Mouse (Mus musculus) heart, adult 9 months (tissue): ENCODE data around the gene Zzef1.

Experiments used
- DNase-seq, 2 experiments: peaks; one replicate each; pipeline ENCODE4 v3.0.0; 2022; ENCODE audit warnings: low spot score in 2 of 2

Zzef1 gene

DNA sequence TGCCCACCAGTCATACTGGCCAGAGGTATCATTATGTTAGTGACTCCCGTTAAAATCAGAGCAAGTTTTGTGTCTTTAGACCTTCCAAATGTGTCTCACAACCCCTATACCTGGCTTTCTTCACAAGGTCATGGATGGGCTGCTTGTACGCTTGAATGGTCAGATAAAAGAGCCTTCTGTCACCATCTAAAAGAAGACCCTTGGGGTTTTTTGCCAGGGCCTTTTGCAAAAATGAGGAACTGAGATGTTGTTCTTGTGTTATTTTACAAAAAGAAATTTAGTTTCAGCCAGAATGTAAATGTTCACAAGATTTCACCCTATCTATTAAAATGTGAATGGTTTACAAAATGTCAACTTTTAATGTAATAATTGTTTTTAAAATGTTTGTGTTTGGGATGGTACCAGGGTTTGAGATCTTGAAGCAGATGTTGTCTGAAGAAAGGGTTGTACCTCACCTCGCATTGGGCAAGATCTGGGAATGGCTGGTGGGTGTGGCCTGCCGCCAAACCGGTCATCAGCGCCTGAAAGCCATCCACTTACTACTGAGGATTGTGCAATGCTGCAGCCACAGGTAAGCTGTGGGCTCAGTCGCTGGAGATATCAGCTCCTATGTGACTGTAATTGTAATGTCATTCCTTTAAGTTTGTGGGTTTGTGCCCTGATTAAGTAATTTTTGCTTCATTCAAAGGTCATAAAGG, 121.4 kb downstream of the Zzef1 start:
- no peak for DNase-seq

DNA sequence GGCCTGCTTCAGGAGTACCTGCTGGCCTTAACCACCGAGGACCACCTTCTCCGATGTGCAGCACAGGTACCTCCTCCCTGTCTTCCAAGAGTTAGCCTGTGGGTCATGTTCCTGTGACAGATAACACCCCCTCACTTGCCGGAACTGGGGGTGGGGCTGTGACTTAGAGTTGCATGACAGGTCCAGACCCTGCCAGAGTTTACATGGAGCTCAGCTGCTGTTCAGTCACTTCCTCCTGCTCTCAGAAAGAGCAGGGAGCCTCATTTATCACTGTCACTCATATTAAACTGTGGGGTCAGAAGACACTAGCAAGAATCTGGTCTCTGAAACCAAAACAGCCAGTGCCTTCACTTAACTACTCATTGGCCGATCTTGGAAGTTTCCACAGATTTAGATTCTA, 127.1 kb downstream of the Zzef1 start:
- no peak for DNase-seq

DNA sequence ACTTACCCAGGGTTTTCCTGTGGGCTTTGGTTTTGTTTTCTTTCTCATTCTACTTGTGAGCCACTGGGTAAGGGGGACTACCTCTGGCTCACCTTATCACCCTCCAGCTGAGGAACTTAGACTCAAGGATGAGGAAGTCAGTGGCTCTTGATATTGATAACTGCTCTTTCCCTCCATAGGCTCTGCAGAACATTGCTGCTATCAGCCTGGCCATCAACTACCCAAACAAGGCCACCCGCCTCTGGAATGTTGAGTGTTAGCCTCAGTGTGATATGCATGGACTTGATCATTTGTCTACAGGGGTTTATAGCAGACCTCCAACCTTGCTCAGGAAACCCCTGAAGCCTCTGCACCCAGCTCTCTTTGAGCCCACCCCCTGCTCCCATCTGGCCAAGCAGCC, 128.4 kb downstream of the Zzef1 start:
- DNase-seq = no peak

DNA sequence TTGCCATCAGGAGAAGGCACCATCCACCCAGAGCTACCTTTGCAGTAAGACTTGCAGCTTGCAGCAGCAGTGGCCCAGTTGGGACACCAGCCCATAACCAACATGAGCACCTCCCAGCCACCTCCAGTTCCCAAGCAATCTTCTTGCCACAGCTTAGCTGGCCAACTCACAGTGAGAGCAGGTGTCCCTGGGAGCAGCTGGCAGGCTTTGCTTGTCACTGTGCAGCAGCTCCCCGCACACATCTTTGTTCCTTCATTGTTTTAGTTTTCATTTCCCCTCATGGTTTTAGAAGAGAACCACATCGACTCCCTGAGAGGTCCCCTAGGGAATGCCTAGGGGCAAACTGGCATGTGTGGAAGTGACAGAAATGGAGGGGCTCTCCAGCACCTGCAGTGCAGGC, 129.0 kb downstream of the Zzef1 start:
- DNase-seq = no peak

DNA sequence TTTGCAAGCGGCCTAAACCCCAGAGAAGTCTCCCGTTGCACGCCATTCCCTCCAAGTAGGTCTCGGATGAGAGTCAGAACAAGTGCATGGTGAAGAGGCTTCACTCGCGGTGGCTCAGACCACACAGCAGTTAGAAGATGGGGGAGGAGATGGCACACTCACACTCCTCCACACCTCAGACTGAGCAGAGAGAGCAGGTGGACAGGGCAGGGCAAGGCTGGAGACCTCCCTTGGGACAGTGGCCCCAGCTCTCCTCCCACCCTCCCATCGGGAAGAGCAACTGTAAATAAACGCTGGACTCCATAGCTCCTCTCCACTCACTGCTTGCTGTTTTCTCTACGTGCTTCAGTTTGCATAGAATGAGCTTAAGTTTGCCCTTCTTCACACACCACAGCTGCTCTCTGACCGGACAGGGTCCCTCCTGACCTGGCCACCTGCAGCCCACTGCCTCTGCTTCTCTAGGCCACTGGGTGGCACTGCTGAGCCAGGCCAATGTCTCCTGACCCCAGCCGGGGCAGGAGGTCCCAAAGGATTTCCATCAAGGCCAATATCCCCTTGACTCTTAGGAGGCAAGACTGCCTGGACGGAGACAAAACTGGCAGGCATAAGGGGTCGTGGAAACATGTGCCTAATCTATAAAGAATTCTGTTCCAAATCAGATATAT, 130.3 kb downstream of the Zzef1 start:
- peak; percentile 58 to 62 for DNase-seq

DNA sequence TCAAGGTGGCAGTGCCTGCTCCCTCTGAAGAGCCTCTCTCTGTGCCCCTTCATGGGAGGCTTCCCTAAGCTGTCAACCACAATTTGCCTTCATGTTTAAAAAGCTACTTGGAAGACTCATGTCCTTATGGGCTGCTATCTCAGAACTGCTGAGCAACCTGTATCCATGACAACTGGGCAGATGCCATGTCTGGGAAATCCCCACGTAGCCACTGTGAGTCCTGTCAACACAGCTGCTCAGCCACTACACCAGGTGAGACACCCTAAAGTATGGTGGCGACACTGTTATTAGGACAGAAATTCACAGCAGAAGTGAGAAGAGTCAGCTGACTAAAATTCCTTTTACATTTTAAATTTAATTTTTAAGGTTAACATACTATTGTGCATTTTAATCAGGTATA, 132.5 kb downstream of the Zzef1 start:
- DNase-seq = no peak

DNA sequence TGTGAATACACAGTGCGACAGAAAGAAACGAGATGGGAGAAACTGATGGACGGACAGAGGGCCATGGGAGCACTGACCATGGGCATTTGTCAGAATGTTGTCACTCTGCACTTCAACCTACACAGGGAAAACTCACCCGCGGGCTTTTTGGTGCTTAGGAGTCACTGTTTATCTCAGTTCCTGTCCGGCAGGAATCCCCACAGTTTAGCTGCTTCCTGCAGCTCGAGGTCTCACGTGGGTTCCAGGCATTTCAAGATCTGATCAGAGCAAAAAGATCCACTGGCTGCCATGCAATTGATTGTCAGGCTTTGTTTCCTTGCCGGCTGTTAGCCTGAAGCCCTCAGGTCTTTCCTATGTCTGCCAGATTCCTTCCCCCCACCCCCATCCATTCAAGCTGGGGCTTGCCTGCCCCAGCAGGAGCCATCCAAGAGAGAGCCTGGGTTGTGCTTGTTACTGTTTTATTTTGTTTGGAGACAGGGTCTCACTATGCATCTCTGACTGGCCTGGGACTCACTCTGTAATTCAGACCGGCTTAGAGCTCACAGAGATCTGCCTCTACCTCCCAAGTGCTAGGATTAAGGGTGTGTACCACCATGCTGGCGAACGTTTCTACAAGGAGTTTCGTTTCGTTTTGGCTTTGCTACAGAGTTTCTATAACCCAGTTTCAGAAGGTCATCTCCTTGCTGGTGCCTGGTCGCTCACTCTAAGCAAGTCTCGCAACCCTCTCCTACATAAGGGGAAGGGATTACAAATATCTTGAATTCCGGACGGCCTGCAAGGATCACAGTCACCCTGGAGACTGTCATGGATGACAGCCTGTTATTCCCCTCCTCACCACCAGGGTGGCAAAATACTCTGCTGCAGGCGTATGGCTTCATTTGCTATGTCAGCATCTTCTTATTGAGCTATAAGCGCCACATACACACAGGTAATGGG, 144.4 kb downstream of the Zzef1 start:
- peak; percentile 41 to 65 for DNase-seq

DNA sequence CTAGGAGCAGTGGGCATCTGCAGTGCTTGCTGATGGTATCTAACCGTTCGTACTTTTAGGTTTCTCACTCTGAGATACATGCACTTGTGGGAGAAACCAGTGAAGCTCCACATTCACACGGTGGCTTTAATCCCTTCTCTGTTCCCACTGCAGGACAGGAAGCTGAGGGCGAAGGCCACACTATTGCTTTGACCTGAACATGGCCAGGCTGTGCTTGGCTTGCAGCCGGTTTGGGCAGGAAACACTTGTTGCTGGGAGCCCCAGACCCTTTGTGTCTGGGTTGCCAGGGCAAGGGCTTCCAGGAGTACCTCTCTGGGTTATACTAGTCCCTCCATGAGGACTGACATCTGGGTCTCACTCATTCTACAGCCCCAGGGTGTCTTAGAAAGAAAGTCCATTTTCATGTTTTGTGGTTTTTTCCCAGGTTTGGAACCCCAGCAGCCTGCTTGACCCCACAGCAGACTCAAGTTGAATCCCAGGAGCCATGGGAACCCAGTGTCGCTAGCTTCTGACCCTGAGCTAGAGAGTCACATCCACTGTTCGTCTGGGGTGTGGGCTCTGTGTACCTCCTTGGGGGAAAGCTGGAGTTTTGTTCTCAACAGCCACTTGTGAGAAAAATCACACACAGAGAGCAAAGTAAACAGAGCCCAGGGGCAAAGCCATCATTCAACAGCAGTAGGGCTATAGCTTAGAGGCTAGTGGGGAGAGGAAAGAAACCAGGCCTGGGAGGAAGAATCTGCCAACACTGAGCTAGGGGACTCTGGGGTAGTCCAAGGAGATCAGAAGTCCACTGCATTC, 149.2 kb downstream of the Zzef1 start:
- DNase-seq = peak; percentile 25 to 59

DNA sequence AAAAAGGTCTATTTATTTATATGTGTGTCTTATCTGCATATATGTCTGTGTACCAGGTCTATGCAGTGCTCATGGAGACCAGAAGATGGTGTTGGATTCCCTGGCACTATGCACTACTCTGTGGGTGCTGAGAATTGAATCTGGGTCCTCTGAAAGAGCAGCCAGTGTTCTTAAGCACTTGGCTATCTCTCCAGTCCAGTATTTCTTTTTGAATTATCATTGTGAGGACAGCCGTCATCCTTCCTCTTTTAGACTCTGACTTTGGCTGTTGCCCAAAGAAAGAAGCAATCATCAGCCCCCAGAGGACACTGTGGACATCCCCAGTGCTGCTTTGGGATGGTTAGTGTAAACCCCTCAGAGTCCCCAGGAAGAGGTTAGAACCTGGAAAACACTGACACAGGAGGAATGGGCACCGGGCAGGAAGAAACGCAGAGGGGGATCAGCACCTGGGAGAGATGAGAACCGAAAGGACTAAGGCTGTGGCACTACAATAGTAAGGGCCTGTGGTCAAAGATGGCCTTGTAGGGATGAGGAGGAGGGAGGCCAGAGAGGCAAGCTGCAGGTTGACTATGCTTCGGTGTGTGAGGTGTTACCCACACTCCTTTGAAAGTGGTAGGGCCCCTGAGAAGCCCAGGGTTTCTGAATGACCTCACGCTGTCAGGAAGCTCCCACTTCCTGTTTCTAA, 150.0 kb downstream of the Zzef1 start:
- peak; percentile 61 to 74 for DNase-seq

DNA sequence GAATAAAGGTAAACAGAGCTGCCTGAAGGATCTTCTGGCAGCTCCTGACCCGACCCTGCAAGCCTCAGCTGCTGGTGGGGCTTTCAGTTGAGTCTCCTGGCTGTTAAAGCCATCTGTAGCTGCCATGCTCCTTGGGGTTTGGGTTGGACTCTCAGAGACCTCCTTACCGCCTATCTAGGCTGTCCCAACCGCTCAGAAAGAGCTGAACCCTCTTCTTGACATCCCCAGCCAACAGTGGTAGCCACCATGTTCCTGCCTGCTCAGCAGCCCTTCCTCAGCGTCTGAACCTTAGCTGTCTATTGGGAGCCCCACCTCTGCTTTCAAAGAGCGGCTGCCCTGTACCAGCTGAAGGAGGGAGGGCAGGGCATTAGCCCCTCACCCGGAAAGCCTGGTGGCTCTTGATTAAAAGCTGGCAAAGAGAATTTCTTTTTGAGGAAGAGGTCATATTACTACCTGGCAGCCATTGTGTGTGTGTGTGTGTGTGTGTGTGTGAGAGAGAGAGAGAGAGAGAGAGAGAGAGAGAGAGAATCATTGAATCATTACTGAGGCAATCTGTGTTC, 150.6 kb downstream of the Zzef1 start:
- DNase-seq = no peak

DNA sequence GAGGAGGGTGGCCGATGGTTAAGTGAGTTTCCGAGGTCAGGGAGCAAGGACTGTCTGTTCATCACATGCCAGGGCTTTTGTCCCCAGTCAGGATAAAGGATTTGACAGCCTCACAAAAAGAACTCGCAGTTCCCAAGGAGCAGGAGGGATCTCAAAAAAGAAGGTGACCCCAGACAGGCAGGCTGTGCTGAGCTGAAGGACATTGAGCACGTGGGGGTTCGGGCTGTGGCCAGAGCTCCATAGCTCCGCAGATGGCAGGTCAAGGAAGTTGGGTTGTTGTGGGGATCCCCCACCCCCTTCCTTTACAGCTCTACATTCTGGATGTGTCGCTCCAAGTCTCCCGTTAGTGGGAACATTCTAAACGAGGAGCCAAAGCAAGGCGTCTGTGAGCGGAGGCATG, 151.8 kb downstream of the Zzef1 start:
- DNase-seq = no peak

DNA sequence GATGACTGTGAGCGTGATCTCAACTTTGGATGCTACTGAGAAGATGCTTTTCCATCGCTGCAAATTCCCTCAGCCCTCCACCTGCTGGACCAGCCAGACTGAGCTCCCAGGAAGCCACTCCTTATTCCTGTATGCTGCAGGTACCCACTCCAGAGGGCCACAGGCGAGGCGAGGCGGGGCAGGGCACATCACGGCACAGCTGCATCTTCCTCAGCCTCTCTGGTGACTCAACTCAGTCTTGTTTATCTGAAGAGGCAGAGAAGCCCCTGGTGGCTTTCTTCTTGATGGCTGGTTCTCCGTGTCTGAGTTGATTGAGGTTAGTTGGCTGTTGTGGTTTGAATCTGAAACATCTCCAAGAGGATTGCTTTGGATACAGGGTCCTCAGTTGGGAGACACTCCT, 152.2 kb downstream of the Zzef1 start:
- DNase-seq = no peak

DNA sequence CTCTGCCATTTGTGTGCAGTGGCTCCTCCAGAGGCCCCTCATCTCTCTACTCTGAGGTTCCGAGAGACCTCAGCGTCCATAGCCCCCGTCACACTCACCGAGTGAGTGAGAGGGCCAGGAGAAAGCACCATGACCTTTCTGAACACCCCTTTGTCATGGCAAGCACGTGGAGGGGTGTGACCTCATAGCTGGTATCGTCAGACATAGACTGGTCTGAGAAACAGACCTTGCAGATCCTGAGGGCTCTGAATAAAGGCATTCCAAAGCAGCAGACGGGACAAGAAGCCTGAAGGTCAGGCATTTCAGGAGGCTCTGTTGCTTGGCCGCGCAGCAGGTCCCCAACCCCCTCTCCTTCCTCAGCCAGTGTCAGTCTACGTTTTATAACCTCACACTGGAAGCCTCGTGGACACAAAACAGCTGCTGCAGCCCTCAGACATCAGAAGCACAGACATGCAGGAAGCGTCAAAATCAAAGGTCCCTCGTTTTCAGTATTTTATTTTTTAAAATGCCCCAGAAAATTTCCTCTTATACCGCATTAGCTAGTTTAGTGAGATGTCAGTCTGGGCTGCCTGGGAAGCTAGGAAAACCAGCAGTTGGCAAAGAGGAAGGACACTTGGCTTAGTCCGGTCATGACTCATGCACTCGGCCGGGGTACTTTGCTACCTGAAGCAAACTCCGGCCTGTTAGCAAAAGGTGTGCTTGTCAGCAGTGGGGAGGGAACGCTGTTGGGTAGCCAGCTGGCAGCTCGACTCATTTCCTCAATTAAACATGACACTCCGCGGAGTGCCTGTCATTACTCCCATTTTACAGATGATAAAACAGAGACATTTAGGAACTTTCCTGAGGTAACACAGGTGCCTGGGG, 155.3 kb downstream of the Zzef1 start:
- peak in 1 of 2 experiments; percentile 24 for DNase-seq

DNA sequence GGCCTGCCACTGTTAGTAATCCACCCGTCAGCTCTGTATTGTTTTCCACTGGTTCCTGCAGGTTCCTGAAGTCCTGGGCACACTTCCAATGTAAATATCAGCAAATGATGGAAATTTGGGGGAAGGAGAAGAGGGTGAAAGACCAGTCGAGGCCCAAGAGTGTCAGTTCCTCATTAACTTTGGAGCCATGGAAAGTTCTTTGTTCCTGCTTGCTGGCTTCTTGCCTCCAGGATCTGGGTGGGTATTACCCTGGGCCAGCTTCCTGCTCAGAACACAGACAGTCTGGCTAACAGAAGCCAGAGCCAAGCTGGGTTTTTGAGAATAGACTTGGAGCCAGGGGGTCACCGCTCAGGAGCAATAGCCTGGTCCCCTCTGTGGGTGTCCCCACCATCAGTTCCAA, 156.2 kb downstream of the Zzef1 start:
- DNase-seq = peak; percentile 76 to 89

DNA sequence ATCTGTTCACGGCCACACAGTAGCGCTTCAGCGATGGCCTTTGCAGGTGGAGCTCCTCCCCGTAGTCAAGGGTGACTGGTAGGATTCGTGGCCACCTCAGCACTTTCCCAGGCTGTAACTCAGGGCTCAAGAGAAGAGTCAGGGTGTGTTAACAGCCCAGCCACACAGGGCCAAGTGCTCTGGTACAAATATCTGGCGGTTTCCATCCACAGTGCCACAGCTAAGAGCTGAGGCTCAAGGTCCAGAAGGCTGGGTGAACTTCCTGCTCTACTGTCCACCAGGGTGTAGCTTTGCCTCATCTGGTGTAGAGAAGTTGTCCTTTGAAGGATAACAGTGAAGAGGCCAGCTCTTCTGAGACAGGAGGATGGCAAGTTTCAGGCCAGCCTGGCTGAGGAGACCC, 156.7 kb downstream of the Zzef1 start:
- no peak for DNase-seq

DNA sequence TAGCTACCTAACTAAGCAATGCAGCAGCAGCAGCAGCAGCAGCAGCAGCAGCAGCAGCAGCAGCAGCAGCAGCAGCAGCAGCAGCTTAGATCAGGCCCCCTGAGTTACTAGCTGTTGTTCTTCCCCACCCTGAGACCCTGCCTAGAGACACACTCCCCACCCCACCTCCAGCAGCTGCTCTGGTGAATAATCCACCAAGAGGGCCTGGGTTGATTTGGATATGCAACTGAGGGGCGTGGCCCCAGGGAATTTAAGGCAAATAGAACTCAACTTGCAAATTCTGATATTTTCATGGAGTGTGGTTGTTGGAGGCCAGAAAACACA, 157.1 kb downstream of the Zzef1 start:
- DNase-seq = peak in 1 of 2 experiments; percentile 21

DNA sequence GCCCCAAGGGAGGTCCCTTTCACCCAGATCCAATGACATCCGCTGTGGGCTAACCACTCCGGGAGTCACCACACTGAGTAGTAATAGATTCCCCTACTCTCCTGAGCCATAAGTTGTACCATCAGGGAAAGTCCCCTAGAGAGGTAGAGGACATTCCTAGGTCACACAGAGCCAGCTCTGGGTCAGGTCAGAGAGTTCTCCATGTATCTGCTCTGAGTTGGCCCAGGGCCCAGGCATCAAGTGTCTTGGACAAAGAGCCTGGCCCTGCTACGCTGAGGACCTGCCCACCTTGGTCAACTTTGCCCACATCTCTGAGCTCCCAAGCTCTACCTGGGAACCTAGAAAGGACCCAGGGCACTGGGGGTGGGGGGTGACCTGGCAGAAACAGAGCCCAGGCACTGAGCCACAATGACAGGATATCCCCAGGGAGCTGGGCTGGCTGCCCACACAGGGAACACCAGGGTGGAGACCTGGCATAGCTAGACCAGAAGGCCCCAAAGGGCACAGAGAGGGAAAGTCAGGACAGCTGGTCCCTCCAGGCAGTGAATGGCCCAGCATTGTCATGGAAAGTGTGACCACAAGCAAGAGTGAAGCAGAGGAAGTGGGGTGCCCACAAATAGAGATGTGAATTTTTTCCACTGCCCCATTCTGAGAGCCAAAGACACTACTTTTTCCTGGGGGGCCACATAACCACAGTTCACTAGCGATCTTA, 157.6 kb downstream of the Zzef1 start:
- DNase-seq = peak; percentile 80 to 82

DNA sequence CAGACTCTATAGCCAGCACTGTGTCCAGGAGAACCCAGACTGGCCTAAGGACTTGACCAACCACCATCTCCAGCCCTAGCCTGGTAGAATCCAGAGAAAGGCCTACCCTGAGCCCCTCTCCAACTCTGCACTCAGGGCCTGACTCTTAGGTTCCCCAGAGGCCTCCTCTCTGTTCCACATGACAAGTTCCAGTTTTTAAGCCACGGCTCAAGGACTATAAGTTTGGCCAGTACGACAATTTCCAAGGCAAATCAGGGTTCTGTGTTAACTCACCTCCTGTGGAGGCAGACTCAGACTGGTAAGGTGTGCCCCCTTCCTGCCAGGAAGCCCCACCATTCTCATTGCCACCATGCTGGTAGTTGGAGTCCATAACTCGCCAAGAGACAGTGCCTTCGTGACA, 158.2 kb downstream of the Zzef1 start:
- DNase-seq = no peak

DNA sequence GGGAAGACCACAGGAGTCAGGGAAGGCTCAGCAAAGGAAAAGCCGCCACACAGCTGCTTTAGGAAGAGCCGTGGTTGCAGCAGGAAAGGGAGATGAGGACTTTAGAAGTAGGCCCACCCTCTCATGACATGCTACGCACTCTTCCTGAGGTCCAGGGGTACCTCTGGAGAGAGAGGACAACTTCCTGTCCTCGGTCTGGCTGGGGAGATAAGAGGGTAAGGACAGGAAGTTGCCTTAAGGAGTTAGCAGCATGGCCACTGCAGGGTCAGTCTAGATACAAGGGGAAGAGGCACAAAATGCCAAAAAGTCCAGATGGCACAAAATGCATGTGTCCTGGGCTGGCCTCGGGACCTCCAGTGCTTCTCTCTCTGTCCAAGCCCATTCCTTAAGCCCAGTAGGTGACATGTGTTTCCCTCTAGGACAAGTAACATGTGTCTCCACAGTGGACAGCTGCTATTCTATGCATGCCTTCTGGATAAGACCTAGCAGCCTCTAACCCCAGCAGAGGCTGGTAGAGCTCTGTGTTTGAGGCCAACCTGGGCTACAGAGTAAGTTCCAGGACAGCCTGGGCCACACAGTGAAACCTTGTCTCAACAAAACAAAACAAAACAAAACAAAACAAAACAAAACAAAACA, 159.4 kb downstream of the Zzef1 start:
- peak; percentile 40 to 71 for DNase-seq
